Mouse (Mus musculus) Patski (cell line): ENCODE results near the gene Slc7a8. TPM values are rescaled to one million over a fixed set of nuclear protein-coding genes. Genes with fewer than 3 reads are reported as not detected.

ENCODE experiments used
- ATAC-seq: fragments of 100-300 bp; one replicate; pipeline ENCODE4 v1.8.0; 2021
- CTCF ChIA-PET: fragments of 350-600 bp; sonication (Branson Sonifier 250); formaldehyde crosslinking; loops from one replicate; lab custom pipeline; 2022; ENCODE audit warnings: inconsistent platforms; lab: Charles Lee
- POLR2A ChIA-PET: fragments of 350-600 bp; sonication (Branson Sonifier 250); formaldehyde crosslinking; loops from one replicate; lab custom pipeline; 2022; ENCODE audit warnings: antibody characterized with exemption, inconsistent platforms; lab: Charles Lee
- DNase-seq: peaks from one replicate; pipeline ENCODE4 v3.0.0-alpha.2; 2011; ENCODE audit warnings: low read depth, low spot score
- H3K27me3 ChIP-seq: fragments of 371-371 bp; one replicate; pipeline ENCODE4 v1.5.1; 2021
- CTCF ChIP-seq: fragments of 100-300 bp; IDR thresholded peaks from one replicate; pipeline ENCODE4 v1.5.1; 2021
- in situ Hi-C: fragments of 300-500 bp; cut with MboI; formaldehyde crosslinking; loops from 3 replicates; pipeline ENCODE4 v1.11.1; 2018; ENCODE audit warnings: low pct_unique_long_range_greater_than_20kb, mixed read lengths
- polyA plus RNA-seq: library from polyadenylated mRNA; unstranded; gene quantifications from one replicate; pipeline ENCODE4 v1.2.3, GENCODE M21; 2021

Gene Slc7a8
- polyA plus RNA-seq, 1 experiment from 2014 or later, result 0.04 TPM

DNA sequence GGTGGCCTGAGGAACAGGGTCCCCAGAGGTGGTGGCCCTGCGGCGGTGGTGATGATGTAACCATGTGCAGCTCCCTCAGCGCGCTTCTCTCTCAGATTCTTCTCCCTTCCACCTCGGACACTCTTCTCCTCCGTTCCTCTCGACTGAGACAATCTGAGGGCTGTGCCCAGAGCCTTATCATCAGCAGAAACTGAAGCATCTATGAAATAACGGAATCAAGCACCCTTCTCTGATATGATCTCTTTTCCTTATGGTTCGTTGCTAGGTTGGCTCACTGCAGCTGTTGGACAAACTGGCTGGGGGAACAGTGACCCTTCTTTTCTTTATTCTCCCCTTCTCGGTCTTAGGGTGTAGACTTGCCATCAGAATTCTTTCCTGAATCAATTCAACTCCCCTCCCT, 78.5 kb downstream of the Slc7a8 start:
- DNase-seq (no peak), ATAC-seq (no peak)
- ChIA-PET CTCF (no interaction called here), POLR2A (no interaction called here)
- no peaks in the 10 kb centered on the region for H3K27me3 ChIP-seq
- in situ Hi-C loops, result loop anchor here (5.0 kb wide), 1 partner anchor 51 kb away; no protein-coding TSS in a partner anchor
- no peak for TF ChIP-seq CTCF

DNA sequence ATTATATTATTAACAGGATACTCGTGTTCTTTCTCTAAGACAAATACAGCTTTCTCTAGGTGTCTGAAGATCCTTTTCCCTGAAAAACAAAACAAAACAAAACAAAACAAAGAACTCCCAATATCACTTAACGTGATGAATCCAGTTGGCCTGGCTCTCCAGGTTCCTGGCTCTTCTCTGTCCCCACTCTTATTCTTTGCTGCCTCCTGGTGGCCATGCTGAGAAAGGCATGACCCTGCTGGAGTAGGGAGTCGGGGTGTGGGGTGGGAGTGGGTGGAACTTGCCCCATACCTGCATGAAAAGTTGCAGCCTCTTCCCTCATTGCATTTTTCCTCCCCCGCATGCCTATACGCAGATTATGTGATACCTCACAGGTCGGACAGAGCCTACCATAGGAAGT, 80.4 kb downstream of the Slc7a8 start:
- H3K27me3 ChIP-seq, result no peaks in the 10 kb centered on the region
- in situ Hi-C loops, result loop anchor here (5.0 kb wide), 1 partner anchor 49 kb away; no protein-coding TSS in a partner anchor
- ChIA-PET POLR2A (no interaction called here), CTCF (interaction anchor here (0.7 to 3.4 kb wide), 11 partner anchors 8 to 173 kb away, joined by 3 to 19 read pairs (median 4); no protein-coding TSS in a partner anchor)
- TF ChIP-seq CTCF, result peak; percentile 87
- DNase-seq, result no peak
- peak; percentile 73 for ATAC-seq

DNA sequence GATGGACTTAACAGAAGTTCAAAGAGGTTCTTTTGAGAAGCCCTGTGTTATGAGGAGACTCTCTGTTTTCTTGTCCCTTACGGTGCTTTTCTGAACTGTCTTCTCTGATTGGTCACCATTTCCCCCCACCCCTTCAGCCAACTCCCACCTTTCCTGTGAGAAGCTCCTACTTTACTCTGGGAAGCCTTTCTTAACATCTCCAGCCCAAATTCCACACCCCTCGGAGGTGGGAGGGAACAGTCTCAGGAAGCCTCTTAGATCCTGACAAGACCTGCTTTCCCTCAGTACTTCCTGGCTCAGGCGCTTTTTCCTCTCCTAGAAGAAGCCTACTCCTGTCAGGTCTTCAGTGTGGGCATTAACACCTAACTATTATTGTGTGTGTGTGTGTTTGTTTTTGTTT, 82.2 kb downstream of the Slc7a8 start:
- ChIA-PET CTCF (interaction anchor here (3.4 kb wide), 1 partner anchor 40 kb away, joined by 19 read pairs; no protein-coding TSS in a partner anchor), POLR2A (no interaction called here)
- in situ Hi-C loops, result no loop called here
- no peak for TF ChIP-seq CTCF
- ATAC-seq (no peak), DNase-seq (no peak)
- H3K27me3 ChIP-seq, result no peaks in the 10 kb centered on the region

DNA sequence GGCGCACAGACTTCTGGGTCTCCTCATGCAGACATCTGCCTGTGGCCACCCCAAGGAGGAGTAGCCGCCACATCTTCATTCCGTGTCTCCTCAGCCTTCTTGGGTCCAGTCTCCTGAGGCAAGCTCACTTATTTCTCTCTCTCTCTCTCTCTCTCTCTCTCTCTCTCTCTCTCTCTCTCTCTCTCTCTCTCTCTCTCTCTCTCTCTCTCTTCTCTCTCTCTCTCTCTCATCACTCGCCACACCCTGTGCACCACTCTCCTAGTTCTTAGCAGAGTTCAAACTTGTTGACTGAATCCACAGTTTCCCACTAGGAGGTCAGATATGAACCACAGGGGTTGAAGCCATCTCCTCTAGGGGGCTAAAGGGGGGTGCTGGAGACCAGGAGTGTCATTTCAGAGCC, 83.0 kb downstream of the Slc7a8 start, which contains the start of gene Gm29776:
Gene Gm29776 (minus strand): TSS at position 101 of the 400 bp plus-strand sequence.
- no peaks in the 10 kb centered on the region for H3K27me3 ChIP-seq
- CTCF ChIA-PET, result no interaction called here
- POLR2A ChIA-PET, result no interaction called here
- TF ChIP-seq CTCF, result no peak
- DNase-seq (no peak), ATAC-seq (no peak)
- in situ Hi-C loops, result no loop called here

DNA sequence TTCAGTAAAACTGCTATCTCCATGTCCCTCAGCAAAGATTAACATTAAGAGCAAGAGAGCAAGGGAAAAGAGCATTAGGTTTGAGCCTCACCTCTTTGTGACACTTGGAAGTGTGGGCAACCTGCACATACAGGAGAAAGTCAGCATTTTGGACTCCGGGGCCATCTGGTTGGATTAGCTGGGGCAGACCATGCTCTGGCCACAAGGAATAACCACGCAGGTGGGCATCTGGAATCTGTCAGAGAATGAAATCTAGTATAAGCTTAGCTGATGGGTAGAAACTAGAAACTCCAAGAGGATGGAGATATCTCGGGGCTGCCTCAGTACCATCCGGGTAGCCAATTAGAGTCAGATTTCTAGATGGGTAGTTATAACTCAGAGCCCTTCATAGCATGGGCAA, 85.0 kb downstream of the Slc7a8 start:
- ChIA-PET CTCF (interaction anchor here (1.3 kb wide), 1 partner anchor 173 kb away, joined by 3 read pairs; no protein-coding TSS in a partner anchor), POLR2A (interaction anchor here (1.0 kb wide), 1 partner anchor 47 kb away, joined by 3 read pairs; no protein-coding TSS in a partner anchor)
- in situ Hi-C loops, result no loop called here
- DNase-seq (no peak), ATAC-seq (no peak)
- no peak for TF ChIP-seq CTCF
- H3K27me3 ChIP-seq, result no peaks in the 10 kb centered on the region

DNA sequence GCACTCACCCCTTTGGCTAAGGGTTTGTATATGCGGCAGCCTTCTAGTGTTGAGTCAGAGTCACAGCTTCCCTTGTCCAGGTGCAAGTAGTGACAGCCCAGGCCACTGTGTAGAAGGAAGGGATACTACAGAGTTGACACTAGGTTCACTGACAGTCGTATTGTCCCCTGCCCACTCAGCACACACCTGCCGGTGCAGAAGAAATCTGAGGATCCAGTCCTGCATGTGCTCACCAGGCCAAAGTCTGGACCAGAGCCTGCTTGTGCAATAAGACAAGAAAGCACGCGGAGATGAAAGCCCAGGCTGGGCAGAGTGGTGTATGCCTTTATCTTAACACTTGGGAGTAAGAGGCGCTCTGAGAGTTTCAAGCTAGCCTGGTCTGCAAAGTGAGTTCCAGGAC, 86.7 kb downstream of the Slc7a8 start:
- no peak for TF ChIP-seq CTCF
- in situ Hi-C loops, result no loop called here
- no peaks in the 10 kb centered on the region for H3K27me3 ChIP-seq
- ChIA-PET CTCF (interaction anchor here (1.6 kb wide), 1 partner anchor 53 kb away, joined by 5 read pairs; the partner anchor contains the start of gene Cdh24), POLR2A (no interaction called here)
- ATAC-seq (no peak), DNase-seq (no peak)

DNA sequence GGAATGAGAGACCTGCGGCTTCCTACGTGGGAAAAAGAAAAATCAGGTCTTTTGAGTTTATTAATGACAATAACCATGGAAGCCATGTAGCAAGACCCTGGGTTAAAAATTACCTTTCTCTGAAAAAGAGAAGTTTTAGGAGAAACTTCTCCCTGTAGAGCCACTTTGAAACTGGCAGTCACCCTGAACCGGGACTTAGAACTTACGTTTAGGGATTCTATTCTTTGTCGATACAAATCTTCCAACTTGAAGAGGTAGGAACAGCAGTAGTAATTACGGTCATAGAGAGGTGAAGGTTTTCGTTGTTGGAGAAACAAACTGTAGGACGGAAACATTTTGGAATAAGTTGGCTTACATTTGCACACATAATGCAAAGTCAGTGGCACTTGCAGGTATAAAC, 94.5 kb downstream of the Slc7a8 start:
- ChIA-PET POLR2A (no interaction called here), CTCF (interaction anchor here (0.6 to 2.0 kb wide), 5 partner anchors 14 to 40 kb away, joined by 3 to 8 read pairs (median 3); no protein-coding TSS in a partner anchor)
- DNase-seq, result no peak
- no peak for TF ChIP-seq CTCF
- H3K27me3 ChIP-seq, result no peaks in the 10 kb centered on the region
- ATAC-seq, result no peak
- in situ Hi-C loops, result no loop called here

DNA sequence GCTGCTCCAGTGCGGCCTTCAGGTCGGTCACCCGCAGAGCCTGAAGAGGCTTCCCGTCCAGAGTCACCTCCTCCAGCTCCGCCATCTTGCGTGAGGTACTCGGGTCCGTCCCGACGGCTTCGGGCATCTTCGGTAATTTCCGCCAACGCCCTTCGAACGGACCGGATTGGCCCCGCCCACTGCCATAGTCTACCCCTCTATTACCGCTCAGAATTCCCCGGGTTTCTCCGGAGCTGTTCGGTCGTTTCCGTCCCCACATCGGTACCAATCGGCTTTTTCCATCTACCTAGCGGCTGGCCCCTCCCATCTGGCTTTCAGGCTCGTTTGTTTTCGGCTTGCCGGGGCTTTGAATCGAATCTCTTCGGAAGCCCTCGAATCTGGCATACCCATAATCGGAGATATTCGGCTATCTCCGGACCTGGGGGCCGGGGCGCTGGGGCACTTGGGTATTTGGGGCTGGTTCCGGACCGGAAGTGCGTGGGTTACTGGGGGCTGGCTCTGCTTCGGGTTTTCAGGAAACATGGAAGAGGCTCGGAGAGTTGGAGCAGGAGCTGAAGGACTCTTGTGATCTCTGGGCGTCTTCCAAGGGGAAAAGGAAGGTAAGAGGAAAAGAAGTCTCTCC, 95.1 kb downstream of the Slc7a8 start, which contains the start of gene Acin1:
Gene Acin1 (minus strand): TSS at position 410 of the 622 bp plus-strand sequence.
- no peak for TF ChIP-seq CTCF
- in situ Hi-C loops, result no loop called here
- ChIA-PET CTCF (interaction anchor here (0.8 to 2.0 kb wide), 5 partner anchors 17 to 117 kb away, joined by 3 to 10 read pairs (median 7); no protein-coding TSS in a partner anchor), POLR2A (interaction anchor here (0.6 to 1.2 kb wide), 3 partner anchors 26 to 331 kb away, joined by 3 read pairs; partner anchors contain the start of gene Cdh24)
- DNase-seq (peak; percentile 99), ATAC-seq (peak; percentile 94)
- H3K27me3 ChIP-seq, result no peaks in the 10 kb centered on the region

DNA sequence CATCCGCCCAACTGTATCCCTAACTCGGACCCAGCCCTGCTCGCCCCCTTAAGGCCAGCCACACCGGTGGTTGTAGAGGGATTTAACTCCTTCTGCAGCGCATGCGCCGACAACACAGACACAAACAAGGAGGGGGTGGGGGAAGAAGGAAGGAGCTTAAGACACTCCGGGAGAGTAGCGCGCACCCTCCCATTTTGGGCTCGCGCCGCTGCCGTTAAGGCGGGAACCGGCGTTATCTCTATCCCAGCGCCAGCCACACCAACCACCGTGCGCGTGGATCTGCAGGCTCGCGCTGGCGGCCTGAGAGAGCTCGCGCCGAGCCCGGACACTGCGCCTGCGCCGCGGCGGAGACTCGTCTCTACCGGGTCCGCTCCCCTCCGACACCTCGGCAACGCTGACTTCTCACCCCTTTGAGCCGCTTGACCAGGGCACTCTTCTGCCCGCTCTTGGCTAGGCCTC, 95.7 kb downstream of the Slc7a8 start, which contains the start of gene 1700123O20Rik:
Gene 1700123O20Rik (plus strand): TSS at position 154 of the 459 bp plus-strand sequence.
- no peak for DNase-seq
- ATAC-seq, result peak; percentile 61
- in situ Hi-C loops, result no loop called here
- POLR2A ChIA-PET, result interaction anchor here (0.6 to 1.2 kb wide), 3 partner anchors 26 to 332 kb away, joined by 3 read pairs; partner anchors contain the start of gene Cdh24
- no peaks in the 10 kb centered on the region for H3K27me3 ChIP-seq
- CTCF ChIA-PET, result interaction anchor here (0.8 to 2.0 kb wide), 5 partner anchors 17 to 117 kb away, joined by 3 to 10 read pairs (median 7); no protein-coding TSS in a partner anchor
- TF ChIP-seq CTCF, result no peak

DNA sequence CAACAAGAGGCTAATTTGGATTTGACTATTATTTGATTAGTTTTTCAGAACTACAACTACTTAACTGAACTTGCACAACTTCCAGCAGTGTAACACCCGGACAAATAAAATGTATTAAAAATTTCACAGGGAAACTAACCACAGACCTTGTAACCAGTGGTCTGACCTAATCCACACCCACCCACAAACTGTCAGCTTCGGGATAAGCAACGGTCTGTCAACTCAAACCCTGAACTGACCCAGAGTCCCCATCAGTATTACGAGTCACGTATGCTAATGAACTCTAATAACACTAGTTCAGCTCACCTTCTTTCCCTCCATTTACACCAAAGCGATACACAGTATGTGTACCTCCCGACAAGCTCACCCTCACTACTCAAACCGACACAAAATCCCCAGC, 96.3 kb downstream of the Slc7a8 start:
- DNase-seq, result no peak
- no peak for ATAC-seq
- TF ChIP-seq CTCF, result no peak
- in situ Hi-C loops, result no loop called here
- POLR2A ChIA-PET, result interaction anchor here (0.5 to 1.2 kb wide), 2 partner anchors 25 to 130 kb away, joined by 3 to 4 read pairs; no protein-coding TSS in a partner anchor
- CTCF ChIA-PET, result interaction anchor here (1.0 to 2.0 kb wide), 4 partner anchors 16 to 116 kb away, joined by 3 to 10 read pairs (median 8); no protein-coding TSS in a partner anchor
- H3K27me3 ChIP-seq, result no peaks in the 10 kb centered on the region
